Mouse (Mus musculus) liver, postnatal 0 days (tissue): ENCODE measurements around the gene Prss43.
A peak's percentile ranks its signal among the peaks of the same experiment; 100 is the strongest.

Source experiments
- CTCF ChIP-seq: sonication (generic); IDR thresholded peaks from 2 replicates; pipeline ENCODE4 v1.5.1; 2016; ENCODE audit warnings: antibody characterized with exemption, low read depth
- EP300 ChIP-seq: IDR thresholded peaks from 2 replicates; pipeline ENCODE4 v1.6.1; 2016; ENCODE audit warnings: antibody characterized with exemption, low read depth, mild to moderate bottlenecking

DNA sequence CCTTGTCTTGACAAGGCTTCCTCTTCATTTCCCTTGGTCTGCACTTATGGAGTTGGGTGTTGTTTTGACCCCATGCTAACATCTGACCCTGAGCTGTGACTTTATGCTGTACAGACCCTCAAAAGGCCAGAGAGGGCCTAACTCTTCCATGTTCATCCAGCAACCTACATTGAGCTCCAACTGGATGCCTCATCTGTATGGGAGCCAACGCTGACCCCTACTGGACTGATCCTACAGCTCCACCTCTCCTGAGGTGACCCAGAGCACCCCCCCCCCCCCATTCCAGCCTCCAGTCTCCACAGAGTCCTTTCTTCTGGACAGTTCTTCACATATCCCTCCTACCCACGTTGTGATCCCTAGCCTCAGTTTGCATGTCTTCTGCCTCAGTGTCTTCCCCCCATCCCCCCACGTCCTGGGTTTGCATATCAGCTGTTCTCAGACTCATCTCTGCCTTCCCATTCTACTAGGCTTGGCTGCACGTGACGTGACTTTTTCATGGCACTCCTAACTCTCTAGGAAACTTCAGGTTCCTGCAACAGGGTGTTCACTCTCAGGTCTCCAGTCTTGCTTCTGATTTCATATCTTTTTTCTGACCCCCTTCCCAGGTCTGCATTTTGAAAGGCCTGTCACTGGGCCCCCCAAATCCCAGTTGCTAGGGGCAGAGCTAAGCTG, 47.1 kb upstream of the Prss43 start:
- TF ChIP-seq CTCF (peak; percentile 54), EP300 (no peak)
